Mouse (Mus musculus) heart, postnatal 25 days (tissue): Measurements from ENCODE around the gene Trip11. TPM values are rescaled to one million over a fixed set of nuclear protein-coding genes. Genes with fewer than 3 reads are reported as not detected.
"Not testable (repeated sequence)": the region's sequence is repeated elsewhere in the genome, so short reads cannot be mapped to it uniquely, and the experiment has no call there.

Experiments used
- DNase-seq: peaks from one replicate; pipeline ENCODE4 v3.0.0; 2022; ENCODE audit warnings: low spot score
- intact Hi-C: fragments of 180-260 bp; cut with DNase I; formaldehyde crosslinking; loops from one replicate; pipeline ENCODE4 v1.15.1; 2025
- total RNA-seq, 2 experiments: library from RNA; stranded (reverse); gene quantifications; 2 replicates each; pipeline ENCODE4 v1.2.3; 2021

Trip11 gene
- 10 to 100 TPM; 34.9 to 36.7 TPM for total RNA-seq

- intact Hi-C loops = loop anchor here (1.0 kb wide), 1 partner anchor 62 kb away; the partner anchor contains the start of gene Cpsf2
- peak; percentile 77 for DNase-seq
Measured at GRCm38 (mm10) chr12:101912626-101913490, at the start of gene Trip11. Trip11 (minus strand) TSS chr12:101913267.

DNA sequence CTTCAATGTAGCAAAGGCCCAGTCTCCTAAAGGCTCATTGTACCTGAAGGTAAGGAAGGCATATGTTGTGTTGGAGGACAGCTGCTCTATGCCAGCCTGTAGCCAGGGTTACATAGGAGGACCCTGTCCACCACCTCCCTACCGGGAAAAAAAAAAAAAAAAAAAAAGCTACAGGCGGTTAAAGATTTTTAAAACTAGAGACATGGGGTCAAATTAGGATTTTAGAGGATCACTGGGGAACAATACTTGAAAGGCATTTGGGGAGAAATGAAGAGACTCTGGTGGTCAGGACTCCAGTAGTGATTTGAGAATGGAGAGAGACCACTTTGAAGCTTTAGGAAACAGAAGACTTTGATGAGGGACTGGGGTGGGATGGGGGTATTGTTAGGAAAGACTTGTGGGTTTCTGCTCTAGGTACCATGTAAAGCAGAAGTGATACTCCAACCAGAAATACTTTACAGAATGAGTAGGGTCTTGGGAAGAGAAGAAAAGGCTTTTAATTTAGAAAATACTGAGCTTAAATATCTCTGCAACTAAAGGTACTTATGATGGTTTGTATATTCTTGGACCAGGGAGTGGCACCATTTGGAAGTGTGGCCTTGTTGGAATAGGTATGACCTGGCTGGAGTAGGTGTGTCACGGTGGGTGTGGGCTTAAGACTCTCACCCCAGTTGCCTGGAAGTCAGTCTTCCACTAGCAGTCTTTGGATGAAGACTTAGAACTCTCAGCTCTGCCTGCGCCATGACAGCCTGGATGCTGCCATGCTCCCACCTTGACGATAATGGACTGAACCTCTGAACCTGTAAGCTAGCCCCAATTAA lies 46.1 kb upstream of the Trip11 start:
- intact Hi-C loops = loop anchor here (1.0 to 5.0 kb wide), 3 partner anchors 17 to 837 kb away; no protein-coding TSS in a partner anchor
- not testable (repeated sequence) for DNase-seq

- no peak for DNase-seq
- intact Hi-C loops = loop anchor here (1.0 to 5.0 kb wide), 3 partner anchors 18 to 836 kb away; no protein-coding TSS in a partner anchor
Measured at GRCm38 (mm10) chr12:101958556-101958955, 45.5 kb upstream of the Trip11 start.

DNA sequence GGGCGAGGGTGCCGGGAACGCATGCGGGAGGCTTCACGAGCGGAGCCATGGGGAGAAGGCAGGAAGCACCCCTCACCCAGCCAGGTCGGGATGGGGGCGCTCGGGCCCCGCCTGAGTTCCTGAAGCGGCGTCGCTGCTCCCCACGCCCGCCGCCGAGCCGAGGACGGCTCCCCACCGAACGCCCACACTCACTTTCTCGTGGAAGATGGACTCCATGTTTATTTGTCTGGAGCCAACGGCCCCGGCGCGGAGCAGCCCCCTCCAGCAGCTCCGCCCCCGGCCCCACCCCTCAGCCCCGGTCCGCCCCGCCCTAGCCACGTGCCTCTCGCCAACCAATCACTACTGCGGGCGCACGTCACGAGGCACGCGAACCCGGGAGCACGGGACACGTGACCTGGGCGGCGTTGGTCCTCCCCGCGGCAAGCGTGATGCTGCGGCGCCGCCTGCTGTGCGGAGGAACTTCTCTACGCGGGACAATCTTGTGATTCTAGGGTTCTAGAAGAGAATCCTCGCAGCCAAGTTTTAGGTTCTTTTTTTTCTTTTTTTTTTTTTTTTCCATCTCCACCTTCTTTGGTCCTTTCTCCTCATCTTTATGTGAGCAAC lies 45.0 kb upstream of the Trip11 start, which contains the start of gene Atxn3:
Gene Atxn3 (minus strand): TSS at position 305 of the 603 bp plus-strand sequence.
- intact Hi-C loops = loop anchor here (1.0 to 5.0 kb wide), 3 partner anchors 18 to 836 kb away; no protein-coding TSS in a partner anchor
- DNase-seq = peak; percentile 94

- intact Hi-C loops = loop anchor here (5.0 kb wide), 1 partner anchor 835 kb away; no protein-coding TSS in a partner anchor
- no peak for DNase-seq
Measured at GRCm38 (mm10) chr12:101957079-101957941, 44.2 kb upstream of the Trip11 start.

- not testable (repeated sequence) for DNase-seq
- intact Hi-C loops = loop anchor here (5.0 kb wide), 1 partner anchor 834 kb away; no protein-coding TSS in a partner anchor
Measured at GRCm38 (mm10) chr12:101955821-101956220, 42.8 kb upstream of the Trip11 start.

DNA sequence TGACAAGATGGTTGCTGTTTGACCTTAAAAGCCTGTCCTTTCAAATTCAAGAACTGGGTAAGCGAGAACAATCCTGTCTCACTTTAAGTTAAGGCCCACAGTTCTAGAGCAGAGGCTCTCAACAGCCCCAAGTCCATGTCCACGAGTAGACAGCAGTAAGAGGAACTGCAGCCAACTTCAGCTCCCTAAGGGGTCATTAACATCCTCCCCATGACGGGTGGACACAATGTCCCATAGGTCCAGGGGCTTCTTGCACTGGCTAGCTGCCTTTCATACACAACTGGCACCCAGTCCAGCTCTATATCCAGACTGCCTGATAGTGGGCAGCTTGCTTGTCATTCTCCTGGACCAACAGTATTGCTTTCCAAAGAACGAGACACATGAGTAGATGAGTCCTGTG lies 35.7 kb upstream of the Trip11 start:
- no peak for DNase-seq
- intact Hi-C loops = no loop called here

DNA sequence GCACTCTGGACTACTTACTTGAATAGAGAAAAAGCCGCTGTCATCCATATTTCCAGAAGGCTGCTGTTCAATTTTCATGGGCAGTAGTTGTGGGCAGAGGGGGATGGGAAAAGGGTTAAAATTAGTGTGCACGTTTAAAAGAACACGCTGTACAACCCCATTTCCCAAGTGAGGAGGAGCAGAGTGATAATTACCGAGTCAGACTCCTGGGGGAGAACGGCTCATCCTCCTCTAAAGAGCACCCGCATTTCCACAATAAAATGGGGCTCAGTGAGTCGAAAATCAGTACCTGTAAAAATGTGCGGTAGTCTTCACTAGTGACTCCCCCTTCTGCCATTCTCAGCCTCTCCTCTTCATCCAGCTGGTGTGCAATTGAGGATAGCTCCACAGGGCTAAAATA lies 34.9 kb upstream of the Trip11 start:
- intact Hi-C loops = no loop called here
- DNase-seq = no peak

DNA sequence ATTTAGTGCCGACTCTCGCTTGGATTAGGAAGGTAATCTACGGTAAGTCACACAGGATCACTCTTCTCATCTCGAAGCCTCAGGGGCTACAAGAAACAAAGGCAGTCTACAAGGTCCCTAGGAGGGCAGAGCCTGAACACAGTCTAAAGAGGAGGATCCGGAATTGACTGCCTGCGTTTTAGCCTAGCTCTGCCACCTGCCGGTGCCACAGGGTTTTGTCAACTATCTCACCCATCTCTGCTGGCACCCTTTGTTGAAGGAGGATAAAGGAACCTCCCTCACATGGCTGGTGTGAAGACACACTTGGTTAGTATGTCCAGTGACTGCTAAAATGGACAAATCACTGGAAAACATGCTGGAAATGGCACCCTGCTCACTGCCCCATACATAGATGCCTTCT lies 24.5 kb upstream of the Trip11 start:
- intact Hi-C loops = no loop called here
- DNase-seq = no peak

- intact Hi-C loops = no loop called here
- DNase-seq = no peak
Measured at GRCm38 (mm10) chr12:101935223-101935622, 22.2 kb upstream of the Trip11 start.

DNA sequence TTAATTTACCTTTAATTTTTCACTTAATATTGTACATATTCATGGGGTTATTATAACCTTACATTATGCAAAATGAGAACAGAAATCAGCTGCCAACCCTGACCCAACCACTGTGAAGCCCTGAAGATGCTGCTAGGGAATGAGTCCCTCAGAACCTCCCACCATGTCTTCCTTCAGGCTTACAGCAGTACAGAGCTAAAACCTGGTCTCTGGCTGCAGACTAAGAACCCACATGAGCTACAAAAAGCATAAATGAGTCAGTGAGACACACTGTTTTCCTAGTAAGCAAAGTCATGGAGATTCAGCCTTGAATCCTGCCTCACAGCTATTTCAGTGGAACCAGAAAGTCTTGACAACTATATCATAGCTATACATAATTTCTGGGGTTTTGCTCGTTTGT lies 15.4 kb upstream of the Trip11 start:
- intact Hi-C loops = no loop called here
- no peak for DNase-seq

DNA sequence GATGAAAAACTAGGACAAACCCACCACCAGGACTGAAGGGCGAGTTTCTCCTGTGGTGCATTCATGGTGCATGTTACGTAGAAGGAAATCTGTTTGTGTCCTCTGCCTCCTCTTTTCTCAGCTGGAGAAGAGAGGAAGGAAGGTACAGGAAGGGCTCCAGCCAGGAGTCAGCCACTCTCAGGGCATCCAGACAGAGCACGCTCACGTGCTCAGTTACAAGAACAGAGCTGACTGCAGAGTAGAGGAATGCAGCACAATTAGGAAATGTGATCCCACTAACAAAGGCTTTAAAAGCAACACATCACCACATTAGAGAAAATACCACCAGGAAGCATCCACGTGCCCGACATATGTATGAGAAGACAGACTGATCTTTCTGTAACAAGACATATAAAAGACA lies 9.2 kb upstream of the Trip11 start:
- intact Hi-C loops = no loop called here
- no peak for DNase-seq

GRCm38 (mm10) chr12:101919847-101920246 lies 6.8 kb upstream of the Trip11 start:
- no peak for DNase-seq
- intact Hi-C loops = no loop called here

DNA sequence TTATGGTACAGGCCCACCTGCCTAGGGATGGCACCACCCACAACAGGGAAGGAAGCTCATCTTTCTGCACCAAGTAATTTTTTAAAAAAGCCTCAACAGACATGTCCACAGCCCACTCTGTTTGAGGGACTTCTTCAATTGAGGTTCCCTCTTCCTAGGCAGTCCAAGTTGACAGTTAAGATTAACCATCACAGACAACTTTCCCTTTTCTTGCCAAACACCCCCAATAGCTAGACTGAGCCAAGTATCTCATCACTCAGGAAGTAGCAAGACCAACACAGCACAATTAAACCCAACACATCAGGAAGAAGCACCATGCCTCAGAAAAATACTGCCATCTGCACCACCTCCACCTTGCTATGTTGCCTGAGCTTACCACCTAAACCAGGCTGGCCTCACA lies 4.1 kb upstream of the Trip11 start:
- no peak for DNase-seq
- intact Hi-C loops = no loop called here

- intact Hi-C loops = no loop called here
- no peak for DNase-seq
Measured at GRCm38 (mm10) chr12:101911346-101911745, 1.7 kb downstream of the Trip11 start.

GRCm38 (mm10) chr12:101910360-101910759 lies 2.7 kb downstream of the Trip11 start:
- intact Hi-C loops = no loop called here

DNA sequence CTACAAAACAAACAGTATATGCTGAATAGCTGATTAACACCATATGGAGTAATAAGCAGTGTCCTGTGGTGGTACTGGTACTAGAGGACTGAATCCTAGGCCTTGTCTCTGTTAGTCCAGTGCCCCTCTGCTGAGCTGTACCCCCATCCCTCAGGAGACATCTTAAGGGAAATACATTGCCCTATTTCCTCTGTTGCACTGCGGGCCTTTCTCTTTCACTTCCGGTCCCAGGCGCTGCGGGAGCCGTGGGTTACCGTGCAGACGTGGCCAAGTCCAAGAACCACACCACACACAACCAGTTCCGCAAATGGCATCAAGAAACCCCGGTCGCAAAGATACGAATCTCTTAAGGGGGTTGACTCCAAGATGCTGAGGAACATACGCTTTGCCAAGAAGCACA lies 7.2 kb downstream of the Trip11 start:
- DNase-seq = no peak
- intact Hi-C loops = no loop called here

More at GRCm38 (mm10) chr12:101910360-101910759, 2.7 kb downstream of the Trip11 start:
- DNase-seq = no peak

DNA sequence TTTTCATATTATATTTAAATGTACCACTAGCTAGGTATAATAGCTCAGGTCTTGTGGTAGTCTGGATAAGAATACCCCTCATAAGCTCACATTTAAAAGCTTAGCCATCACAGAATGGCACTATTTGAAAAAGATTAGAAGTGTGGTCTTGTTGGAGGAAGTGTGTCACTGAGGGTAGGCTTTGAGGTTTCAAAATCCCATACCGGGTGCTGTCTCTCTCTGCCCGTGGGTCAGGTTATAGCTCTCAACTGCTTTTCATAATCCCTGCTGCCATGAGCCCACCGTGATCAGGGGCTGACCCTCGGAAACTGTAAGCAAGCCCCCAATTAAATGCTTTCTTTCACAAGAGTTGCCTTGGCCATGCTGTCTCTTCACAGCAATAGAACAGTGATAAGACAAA lies 8.2 kb downstream of the Trip11 start:
- DNase-seq = no peak
- intact Hi-C loops = no loop called here

DNA sequence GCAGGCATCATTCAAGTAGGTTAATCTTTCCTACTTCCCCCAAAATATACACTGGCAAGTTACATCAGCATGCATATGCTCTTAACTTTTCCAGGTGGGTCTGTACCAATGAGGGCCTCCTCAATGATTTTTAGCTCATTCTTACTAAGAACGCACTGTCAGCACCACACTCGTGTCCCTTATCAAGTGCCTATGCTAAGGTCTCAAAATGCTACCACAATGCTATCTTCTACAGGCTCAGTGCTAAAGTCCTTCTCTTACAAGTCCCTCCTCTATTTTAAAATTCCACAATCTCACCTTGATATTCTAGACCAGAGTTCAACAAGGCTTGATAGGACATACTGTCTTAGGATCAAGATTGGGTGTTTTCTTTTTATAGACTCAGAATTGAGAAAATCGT lies 8.9 kb downstream of the Trip11 start:
- no peak for DNase-seq
- intact Hi-C loops = no loop called here
